Mouse (Mus musculus) left cerebral cortex, adult 2 months (tissue): ENCODE measurements around the gene Kif9. TPM values are rescaled to one million over a fixed set of nuclear protein-coding genes. Genes with fewer than 3 reads are reported as not detected.

Experiments
- DNase-seq, 2 experiments: peaks; one replicate each; pipeline ENCODE4 v3.0.0; 2021 to 2022; ENCODE audit warnings: low spot score in 2 of 2, mixed read lengths in 1 of 2; ENCODE audit errors: extremely low spot score in 1 of 2
- H3K27ac ChIP-seq: fragments of 200-600 bp; 2 replicates; pipeline ENCODE4 v1.8.1; 2022
- H3K4me3 ChIP-seq: fragments of 200-600 bp; 2 replicates; pipeline ENCODE4 v1.8.1; 2022
- CTCF ChIP-seq: fragments of 200-600 bp; IDR thresholded peaks from 2 replicates; pipeline ENCODE4 v1.8.1; 2022; ENCODE audit warnings: antibody characterized with exemption, mild to moderate bottlenecking, moderate library complexity
- intact Hi-C: fragments of 180-260 bp; cut with DNase I; formaldehyde crosslinking; loops from one replicate; pipeline ENCODE4 v1.15.1; 2025
- long read RNA-seq, 2 experiments: library from polyadenylated mRNA; stranded (forward); transcript quantifications; one replicate each; pipeline ENCODE4 v2.0.0; 2021; ENCODE audit warnings: borderline mapping rate in 2 of 2
- total RNA-seq, 2 experiments: library from RNA; stranded (reverse); gene quantifications; 2 replicates each; pipeline ENCODE4 v1.2.3; 2021

Kif9 gene
- 1 to 10 TPM; 3.8 to 4.4 TPM for total RNA-seq
- long read RNA-seq, experiment 1, partial matches to known transcripts, result 0 of 5 reads
- long read RNA-seq, experiment 1, other reads (novel, unspliced or antisense), result 5 of 5 reads
- long read RNA-seq, experiment 2, partial matches to known transcripts, result 0 of 4 reads
- long read RNA-seq, experiment 2, other reads (novel, unspliced or antisense), result 3 of 4 reads

- peak; percentile 99 for DNase-seq
- intact Hi-C loops, result loop anchor here (1.0 kb wide), 1 partner anchor 56 kb away; the partner anchor contains the start of gene Setd2
- Histone ChIP-seq H3K27ac (peak within 1 kb of the TSS; percentile 94), H3K4me3 (peak within 1 kb of the TSS; percentile 62)
- no peak; the same call in 1 of the 2 replicates for TF ChIP-seq CTCF
Measured at GRCm38 (mm10) chr9:110476124-110477091, at the start of gene Kif9, which contains the start of gene Klhl18. Kif9 (plus strand) TSS chr9:110476958. Klhl18 (minus strand) TSS chr9:110476694.

- DNase-seq, result peak; percentile 26 to 41
- Histone ChIP-seq H3K27ac (no peak overlapping the region; the same call in 1 of the 2 replicates), H3K4me3 (no peak overlapping the region)
- no peak for TF ChIP-seq CTCF
- intact Hi-C loops, result no loop called here
Measured at GRCm38 (mm10) chr9:110431241-110431640, 45.5 kb upstream of the Kif9 start.

- TF ChIP-seq CTCF, result no peak
- no peak overlapping the region for H3K4me3 ChIP-seq
- H3K27ac ChIP-seq, result no peak overlapping the region
- no peak for DNase-seq
- intact Hi-C loops, result no loop called here
Measured at GRCm38 (mm10) chr9:110433045-110433444, 43.7 kb upstream of the Kif9 start.

GRCm38 (mm10) chr9:110436041-110436440 is 40.7 kb upstream of the Kif9 start:
- no peak overlapping the region for H3K4me3 ChIP-seq
- H3K27ac ChIP-seq, result no peak overlapping the region
- DNase-seq, result no peak
- intact Hi-C loops, result no loop called here
- no peak for TF ChIP-seq CTCF

- no peak overlapping the region for H3K4me3 ChIP-seq
- DNase-seq, result no peak
- intact Hi-C loops, result no loop called here
- peak; percentile 3 for TF ChIP-seq CTCF
- no peak overlapping the region for H3K27ac ChIP-seq
Measured at GRCm38 (mm10) chr9:110440049-110440448, 36.7 kb upstream of the Kif9 start.

- H3K27ac ChIP-seq, result no peak overlapping the region
- H3K4me3 ChIP-seq, result no peak overlapping the region
- no peak for DNase-seq
- TF ChIP-seq CTCF, result no peak
- intact Hi-C loops, result no loop called here
Measured at GRCm38 (mm10) chr9:110440559-110440958, 36.2 kb upstream of the Kif9 start.

GRCm38 (mm10) chr9:110448356-110448755 is 28.4 kb upstream of the Kif9 start:
- no peak for DNase-seq
- H3K27ac ChIP-seq, result no peak overlapping the region
- no peak overlapping the region for H3K4me3 ChIP-seq
- TF ChIP-seq CTCF, result no peak
- intact Hi-C loops, result loop anchor here (5.0 kb wide), 2 partner anchors 179 to 259 kb away; no protein-coding TSS in a partner anchor

GRCm38 (mm10) chr9:110448857-110449617 is 27.7 kb upstream of the Kif9 start:
- H3K4me3 ChIP-seq, result no peak overlapping the region
- intact Hi-C loops, result loop anchor here (5.0 kb wide), 2 partner anchors 178 to 258 kb away; no protein-coding TSS in a partner anchor
- no peak overlapping the region for H3K27ac ChIP-seq
- TF ChIP-seq CTCF, result peak; percentile 69
- peak; percentile 75 for DNase-seq

- Histone ChIP-seq H3K27ac (no peak overlapping the region), H3K4me3 (no peak overlapping the region)
- no peak for TF ChIP-seq CTCF
- DNase-seq, result no peak
- intact Hi-C loops, result no loop called here
Measured at GRCm38 (mm10) chr9:110452523-110452922, 24.2 kb upstream of the Kif9 start.

- Histone ChIP-seq H3K27ac (no peak overlapping the region), H3K4me3 (no peak overlapping the region)
- no peak for DNase-seq
- no peak for TF ChIP-seq CTCF
- intact Hi-C loops, result no loop called here
Measured at GRCm38 (mm10) chr9:110457926-110458325, 18.8 kb upstream of the Kif9 start.

GRCm38 (mm10) chr9:110459145-110459727 is 17.5 kb upstream of the Kif9 start:
- H3K27ac ChIP-seq, result no peak overlapping the region
- no peak for DNase-seq
- no peak for TF ChIP-seq CTCF
- H3K4me3 ChIP-seq, result no peak overlapping the region
- intact Hi-C loops, result no loop called here
